Mouse (Mus musculus) gastrocnemius, adult 2 months (tissue): Measurements from ENCODE around the gene Whamm. TPM values are rescaled to one million over a fixed set of nuclear protein-coding genes. Genes with fewer than 3 reads are reported as not detected.

Experiments used
- DNase-seq: peaks from one replicate; pipeline ENCODE4 v3.0.0; 2022
- H3K27ac ChIP-seq: fragments of 200-600 bp; 2 replicates; pipeline ENCODE4 v1.8.1; 2022; ENCODE audit warnings: mild to moderate bottlenecking
- H3K4me3 ChIP-seq: fragments of 200-600 bp; 2 replicates; pipeline ENCODE4 v1.8.1; 2022; ENCODE audit warnings: mild to moderate bottlenecking, moderate library complexity
- CTCF ChIP-seq: fragments of 200-600 bp; IDR thresholded peaks from 2 replicates; pipeline ENCODE4 v1.8.1; 2022; ENCODE audit warnings: antibody characterized with exemption, mild to moderate bottlenecking, moderate library complexity
- intact Hi-C: fragments of 180-260 bp; cut with DNase I; formaldehyde crosslinking; loops from one replicate; pipeline ENCODE4 v1.15.1; 2025
- total RNA-seq, 2 experiments: library from RNA; stranded (reverse); gene quantifications; 2 replicates each; pipeline ENCODE4 v1.2.3; 2021

The Whamm gene
- total RNA-seq, 2 experiments from 2014 or later: 6.9 to 11.2 TPM

DNA sequence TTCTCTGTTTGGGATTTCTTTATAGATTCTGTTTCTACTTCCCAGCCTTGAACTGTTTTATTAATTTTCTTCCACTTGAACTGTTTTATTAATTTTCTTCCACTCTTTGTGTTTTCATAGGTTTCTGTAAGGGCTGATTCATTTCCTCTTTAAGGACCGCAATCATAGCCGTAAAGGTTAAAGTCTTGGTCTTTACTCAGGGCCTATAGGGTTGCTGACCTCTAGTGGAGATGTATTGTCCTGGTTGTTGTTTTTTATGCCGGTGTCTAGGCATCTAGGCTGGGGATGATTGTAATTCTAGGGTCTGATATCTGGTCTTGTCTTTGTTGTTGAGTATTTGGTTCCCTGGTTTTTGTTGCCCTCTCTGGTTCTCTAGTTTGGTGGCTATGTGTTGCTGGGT lies 12.4 kb downstream of the Whamm start:
- no peak overlapping the region for H3K4me3 ChIP-seq
- DNase-seq: no peak
- intact Hi-C loops: no loop called here
- TF ChIP-seq CTCF: peak; percentile 34
- no peak overlapping the region for H3K27ac ChIP-seq

DNA sequence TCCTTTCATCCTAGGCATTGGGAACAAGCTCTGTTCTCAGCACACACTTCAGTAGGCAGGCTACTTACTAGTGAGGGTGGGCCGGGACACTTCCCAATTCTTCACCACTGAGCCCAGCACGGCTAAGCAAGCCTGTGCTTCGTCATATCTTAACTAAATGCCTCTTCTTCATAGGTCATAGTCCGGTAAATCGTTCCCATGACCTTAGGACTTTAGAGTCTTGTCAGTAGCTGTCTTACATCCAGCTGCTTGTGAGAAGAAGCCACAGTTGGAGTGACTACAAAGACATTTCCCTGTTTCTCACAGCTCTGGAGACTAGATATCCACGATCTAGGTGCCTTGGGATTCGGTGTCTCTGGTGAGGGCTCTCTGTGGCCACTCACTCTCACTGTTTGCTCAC lies 14.3 kb downstream of the Whamm start:
- TF ChIP-seq CTCF: no peak
- intact Hi-C loops: no loop called here
- DNase-seq: no peak
- Histone ChIP-seq H3K4me3 (no peak overlapping the region), H3K27ac (no peak overlapping the region)

DNA sequence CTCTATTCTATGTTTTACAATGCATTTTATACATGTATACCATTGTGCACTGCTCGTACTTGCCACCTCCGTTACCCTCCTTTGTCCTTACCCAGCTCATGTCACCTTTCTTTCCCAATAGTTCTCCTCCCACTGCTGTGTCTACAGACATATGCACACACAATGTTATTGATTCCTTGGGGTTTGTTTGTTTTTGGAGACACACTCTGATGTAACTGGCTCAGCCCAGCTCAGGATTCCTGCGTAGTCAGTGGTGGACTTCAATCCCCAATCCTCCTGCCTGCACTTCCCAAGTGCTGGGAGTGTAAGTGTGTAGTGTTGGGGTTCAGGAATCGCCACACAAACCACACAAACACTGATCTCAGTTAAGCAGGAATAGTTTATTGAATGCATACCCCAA lies 16.2 kb downstream of the Whamm start:
- DNase-seq: no peak
- H3K4me3 ChIP-seq: no peak overlapping the region
- intact Hi-C loops: no loop called here
- no peak overlapping the region for H3K27ac ChIP-seq
- no peak for TF ChIP-seq CTCF

DNA sequence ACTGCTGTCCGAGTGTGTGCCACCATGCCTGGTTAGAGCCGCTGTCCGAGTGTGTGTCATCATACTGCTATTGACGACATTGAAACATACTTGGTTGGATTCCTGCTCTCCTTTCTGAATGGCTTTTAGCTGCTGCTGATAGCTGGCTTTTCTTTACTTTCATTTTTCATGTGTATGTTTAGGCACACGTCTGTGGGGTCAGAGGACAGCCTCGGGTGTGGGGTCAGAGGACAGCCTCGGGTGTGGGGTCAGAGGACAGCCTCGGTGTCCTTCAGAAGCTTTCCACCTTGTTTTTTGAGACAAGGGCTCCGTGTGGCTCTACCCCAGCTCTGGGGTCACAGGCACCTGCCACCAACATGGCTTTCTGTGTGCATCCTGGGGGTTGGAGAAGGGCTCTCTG lies 21.6 kb downstream of the Whamm start:
- Histone ChIP-seq H3K4me3 (no peak overlapping the region), H3K27ac (no peak overlapping the region)
- TF ChIP-seq CTCF: no peak
- intact Hi-C loops: no loop called here
- no peak for DNase-seq

DNA sequence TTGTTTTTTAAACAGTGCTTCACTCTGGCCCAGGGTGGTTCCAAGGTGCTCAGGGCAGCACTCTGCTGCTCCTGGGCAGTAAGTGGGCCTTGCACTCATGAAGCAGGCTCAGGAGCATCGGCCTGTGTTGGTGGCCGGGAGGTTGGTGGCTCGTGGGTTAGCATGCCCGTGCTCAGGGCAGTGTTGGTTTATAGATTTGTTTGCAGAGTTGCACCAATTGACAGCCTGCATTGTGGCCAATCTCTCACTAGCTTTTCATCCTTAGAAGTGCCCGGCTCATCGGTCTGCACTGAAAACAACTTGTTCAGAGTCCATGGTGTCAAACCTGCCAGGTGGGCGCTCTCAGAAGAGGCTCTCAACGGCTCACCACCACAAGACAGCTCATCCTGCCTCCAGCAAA lies 22.3 kb downstream of the Whamm start:
- Histone ChIP-seq H3K27ac (no peak overlapping the region), H3K4me3 (no peak overlapping the region)
- intact Hi-C loops: no loop called here
- no peak for DNase-seq
- TF ChIP-seq CTCF: no peak

DNA sequence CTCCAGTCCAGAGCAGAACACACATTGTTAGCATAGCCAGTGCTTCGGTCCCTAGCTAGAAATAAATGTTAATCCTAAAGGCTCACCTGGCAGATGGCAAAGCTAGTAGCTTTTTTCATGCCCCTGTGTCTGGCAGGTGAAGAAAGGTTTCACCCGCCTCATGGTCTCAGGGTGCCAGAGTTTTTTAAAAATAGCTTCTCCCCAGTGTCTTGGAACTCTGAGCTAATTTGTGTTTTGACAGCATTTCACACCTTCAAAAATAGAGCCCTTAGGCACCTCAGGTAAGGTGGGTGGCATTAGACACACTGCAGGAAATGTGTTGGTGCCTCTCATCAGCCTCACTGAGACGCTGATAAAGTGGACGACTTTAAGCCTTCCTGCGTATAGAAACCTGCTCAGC lies 24.0 kb downstream of the Whamm start:
- intact Hi-C loops: no loop called here
- no peak for TF ChIP-seq CTCF
- H3K4me3 ChIP-seq: no peak overlapping the region
- DNase-seq: no peak
- no peak overlapping the region for H3K27ac ChIP-seq

DNA sequence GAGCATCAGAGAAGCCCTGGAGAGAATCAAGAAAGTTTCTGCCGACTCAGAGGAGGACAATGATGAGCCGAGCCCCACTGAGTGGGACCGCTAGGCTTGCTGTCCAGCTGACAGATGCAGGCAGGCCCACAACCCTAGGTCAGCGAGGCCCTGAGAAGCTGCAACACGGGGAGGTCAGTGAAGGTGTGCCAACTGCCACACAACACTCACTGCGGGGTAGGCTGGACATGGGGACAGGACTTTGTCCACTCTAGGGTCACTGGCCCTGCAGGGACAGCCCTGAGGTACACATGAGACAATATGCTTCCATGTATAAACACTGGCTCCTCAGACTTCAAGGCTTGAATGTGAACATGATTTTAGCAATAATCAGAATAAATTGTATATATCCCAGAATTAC lies 25.0 kb downstream of the Whamm start:
- intact Hi-C loops: no loop called here
- no peak for TF ChIP-seq CTCF
- DNase-seq: no peak
- H3K4me3 ChIP-seq: no peak overlapping the region
- H3K27ac ChIP-seq: no peak overlapping the region

DNA sequence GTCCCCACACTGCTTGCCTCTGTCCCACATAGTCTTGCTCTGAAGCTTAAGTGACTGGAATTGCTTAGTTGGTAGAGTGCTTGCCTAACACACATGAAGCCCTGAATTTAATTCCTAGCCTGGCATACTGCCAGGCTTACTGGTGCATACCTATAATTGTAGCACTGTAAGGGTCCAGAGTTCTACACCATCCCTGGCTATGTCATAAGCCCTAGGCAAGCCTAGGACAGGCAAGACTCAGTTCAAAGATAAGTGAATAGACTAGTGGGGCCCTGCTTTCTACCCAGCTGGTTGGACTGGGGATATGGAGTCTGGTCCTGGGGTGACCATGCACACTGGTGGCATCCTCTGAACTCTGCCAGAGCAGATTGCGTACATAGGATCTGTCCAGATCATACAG lies 26.6 kb downstream of the Whamm start:
- DNase-seq: no peak
- no peak overlapping the region for H3K27ac ChIP-seq
- intact Hi-C loops: no loop called here
- H3K4me3 ChIP-seq: no peak overlapping the region
- TF ChIP-seq CTCF: no peak

DNA sequence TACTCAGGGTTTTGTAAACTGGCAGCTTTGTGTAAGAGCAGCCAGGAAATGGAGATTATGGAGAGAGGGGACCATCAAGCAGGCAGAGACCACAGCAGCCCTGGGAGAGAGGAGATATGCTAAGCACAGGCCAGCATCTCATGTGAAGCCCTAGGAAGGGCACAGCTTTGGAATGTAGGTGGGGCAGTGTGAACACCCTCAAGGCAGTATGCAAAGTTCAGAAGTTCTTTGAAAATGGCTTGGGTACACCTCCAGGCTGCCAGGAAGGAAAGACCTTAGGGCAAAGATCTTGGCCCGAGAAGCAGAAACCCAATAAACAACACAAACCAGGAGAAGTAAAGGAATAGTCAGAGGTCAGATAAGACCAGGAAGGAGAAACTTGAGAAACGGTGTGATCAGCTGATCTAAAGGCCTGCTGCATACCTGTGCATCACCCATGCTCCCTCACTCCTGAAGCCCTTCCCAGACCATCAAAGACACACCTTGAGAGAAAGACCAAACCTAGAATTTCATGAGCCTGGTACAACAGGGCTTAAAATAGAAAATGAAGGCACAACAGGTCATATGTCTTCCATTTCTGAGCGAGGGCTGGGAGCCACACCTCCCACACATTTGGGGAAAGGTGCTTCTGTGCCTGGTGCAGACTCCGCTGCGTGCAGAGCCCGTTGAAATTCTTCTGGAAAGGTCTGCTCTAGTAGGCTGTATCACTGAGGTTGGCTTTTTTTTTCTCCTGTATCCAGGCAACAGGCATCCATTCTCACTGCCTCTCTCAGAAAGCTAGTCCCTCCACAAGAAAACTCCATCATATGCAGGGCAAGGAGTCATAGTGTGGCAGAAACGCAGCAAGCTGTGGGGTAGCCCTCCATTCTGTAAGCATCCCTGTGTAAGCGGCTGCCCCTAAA lies 28.6 kb downstream of the Whamm start:
- intact Hi-C loops: no loop called here
- Histone ChIP-seq H3K4me3 (no peak overlapping the region), H3K27ac (peak overlapping the region; percentile 46; the same call in 1 of the 2 replicates)
- no peak for DNase-seq
- TF ChIP-seq CTCF: no peak

DNA sequence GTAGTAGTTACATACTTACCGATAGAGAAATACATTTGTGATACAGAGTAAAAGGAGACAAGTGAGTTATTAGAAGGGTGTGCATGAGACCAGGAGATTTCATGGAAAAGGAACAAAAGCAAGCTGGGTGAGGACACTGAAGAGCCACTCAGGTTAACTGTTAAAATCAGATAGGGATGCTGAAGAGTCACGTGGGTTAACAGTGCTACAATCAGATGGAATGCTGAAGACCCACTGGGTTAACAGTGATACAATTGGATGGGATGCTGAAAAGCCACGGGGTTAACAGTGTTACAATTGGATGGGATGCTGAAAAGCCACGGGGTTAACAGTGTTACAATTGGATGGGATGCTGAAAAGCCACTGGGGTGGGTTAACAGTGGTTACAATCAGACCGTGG lies 33.9 kb downstream of the Whamm start:
- no peak for DNase-seq
- H3K4me3 ChIP-seq: no peak overlapping the region
- intact Hi-C loops: no loop called here
- TF ChIP-seq CTCF: no peak
- no peak overlapping the region for H3K27ac ChIP-seq

DNA sequence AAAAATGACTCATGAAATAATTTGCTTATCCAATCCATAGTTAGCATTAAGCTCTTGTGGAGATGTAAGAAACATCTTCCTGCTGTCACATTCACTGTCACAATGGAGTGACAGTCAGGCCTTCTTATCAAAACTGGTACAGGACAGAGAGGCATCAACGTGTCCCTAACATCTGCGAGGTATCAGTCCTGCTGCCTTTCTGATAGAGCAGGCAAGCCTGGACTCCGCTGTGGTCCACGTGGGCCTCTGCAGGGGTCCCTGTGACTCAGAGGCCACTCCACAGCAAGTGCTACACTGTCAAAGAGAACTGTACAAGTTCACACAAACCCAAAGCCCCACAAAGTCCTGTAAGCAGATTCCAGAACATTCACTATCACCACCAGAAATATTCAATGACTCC lies 34.4 kb downstream of the Whamm start:
- no peak overlapping the region for H3K4me3 ChIP-seq
- TF ChIP-seq CTCF: no peak
- intact Hi-C loops: no loop called here
- DNase-seq: no peak
- no peak overlapping the region for H3K27ac ChIP-seq

DNA sequence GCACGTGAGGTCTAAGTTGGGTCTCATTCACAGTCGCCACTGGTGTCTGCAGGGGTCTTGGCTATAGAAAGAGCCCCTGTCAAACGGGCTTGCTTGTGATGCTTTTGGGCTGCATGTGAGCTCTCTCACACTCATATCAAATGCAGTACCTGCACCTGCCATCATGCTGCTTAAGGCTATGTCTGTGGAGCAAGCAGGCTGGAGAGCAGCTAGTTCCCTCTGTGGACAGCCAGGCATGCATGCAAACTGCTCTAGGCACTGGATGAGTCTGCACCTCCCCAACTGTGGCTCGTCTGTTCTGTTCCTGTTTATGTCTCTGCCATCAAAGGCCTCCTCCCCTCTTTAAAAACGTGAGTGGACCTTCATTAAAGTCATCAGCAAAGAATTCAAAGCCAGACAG lies 35.4 kb downstream of the Whamm start:
- Histone ChIP-seq H3K27ac (no peak overlapping the region), H3K4me3 (no peak overlapping the region)
- DNase-seq: no peak
- intact Hi-C loops: no loop called here
- no peak for TF ChIP-seq CTCF

DNA sequence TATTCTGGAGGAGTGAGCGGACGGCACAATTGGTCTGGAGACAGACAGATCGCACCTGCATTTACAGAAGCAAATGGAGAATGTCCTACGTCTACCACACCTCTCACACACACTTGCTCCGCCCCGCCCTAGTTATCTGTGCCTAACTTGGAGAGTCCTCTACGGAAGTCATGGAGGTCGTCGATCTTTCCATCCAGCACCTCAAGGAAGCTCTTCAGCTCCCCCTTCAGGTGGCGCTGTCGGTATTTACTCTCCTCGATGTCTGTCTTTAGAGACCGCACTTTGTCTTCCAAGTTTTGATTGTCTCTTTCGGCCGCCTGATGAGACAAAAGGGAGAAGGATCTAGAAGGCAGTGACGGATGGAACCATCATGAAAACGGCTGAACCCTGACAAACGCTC lies 39.1 kb downstream of the Whamm start:
- H3K4me3 ChIP-seq: no peak overlapping the region

More for the DNA sequence above, 39.1 kb downstream of the Whamm start:
- intact Hi-C loops: loop anchor here (5.0 kb wide), 1 partner anchor 127 kb away; no protein-coding TSS in a partner anchor
- TF ChIP-seq CTCF: peak; percentile 57
- H3K27ac ChIP-seq: no peak overlapping the region
- DNase-seq: peak; percentile 47
